Mouse (Mus musculus): ENCODE data around the gene Trmo. TPM values are rescaled to one million over a fixed set of nuclear protein-coding genes. Genes with fewer than 3 reads are reported as not detected.

The Trmo gene
- polyA plus RNA-seq, 1 experiment from 2014 or later, result 10.0 TPM

DNA sequence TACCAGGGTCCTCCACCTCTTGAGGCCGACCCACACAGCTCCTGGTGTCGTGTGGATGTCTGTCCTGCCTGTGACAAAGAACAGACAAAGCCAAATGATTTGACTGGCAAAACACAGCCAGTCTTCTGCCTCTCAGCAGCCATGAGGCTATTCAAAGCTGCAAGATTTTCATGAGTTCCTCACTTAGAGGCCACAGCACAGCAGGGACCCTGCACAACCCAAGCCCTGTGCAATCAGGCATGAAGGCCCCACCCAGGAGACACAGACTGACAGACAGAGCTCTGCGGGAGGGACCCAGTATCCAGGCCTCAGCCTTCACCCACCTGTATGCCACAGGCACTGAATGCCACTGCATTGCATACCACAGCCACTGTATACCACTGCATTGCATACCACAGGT, 60.3 kb downstream of the Trmo start:
- H3K4me2 ChIP-seq, result no peak overlapping the region
- H3K9me3 ChIP-seq, result no peaks in the 10 kb centered on the region
- 58% methylated on average over 3 of the region's 3 CpGs for WGBS
- H3K36me3 ChIP-seq, result no peaks in the 10 kb centered on the region
- H3K27ac ChIP-seq, result no peak overlapping the region
- ATAC-seq (ENCODE audit: insufficient read depth, low FRiP score, low read depth), result no peak
- H3K4me3 ChIP-seq (replicated peaks), result no peak overlapping the region
- H3K9ac ChIP-seq, result no peak overlapping the region
- no peaks in the 10 kb centered on the region for H3K4me1 ChIP-seq
- H3K27me3 ChIP-seq (replicated peaks), result no peaks in the 10 kb centered on the region

Other genes starting within 250 kb of the Trmo start
- gene Xpa, start 193.1 kb downstream of the Trmo start, polyA plus RNA-seq (2015; fragmentation: Nextera tagmentation; extraction: Ambion mirVana), result 21.7 and 23.7 TPM in 2 replicates
- gene Foxe1, start 45.8 kb downstream of the Trmo start, polyA plus RNA-seq (2015; fragmentation: Nextera tagmentation; extraction: Ambion mirVana), result 0.54 and 0.71 TPM in 2 replicates
- 13.2 and 31.5 TPM in 2 replicates for gene Hemgn, start 24.1 kb upstream of the Trmo start, polyA plus RNA-seq (2015; fragmentation: Nextera tagmentation; extraction: Ambion mirVana)
- 259 and 284 TPM in 2 replicates for gene Anp32b, start 61.5 kb upstream of the Trmo start, polyA plus RNA-seq (2015; fragmentation: Nextera tagmentation; extraction: Ambion mirVana)
- 88.6 and 96.7 TPM in 2 replicates for gene Nans, start 99.8 kb upstream of the Trmo start, polyA plus RNA-seq (2015; fragmentation: Nextera tagmentation; extraction: Ambion mirVana)
- gene Trim14, start 146.7 kb upstream of the Trmo start, polyA plus RNA-seq (2015; fragmentation: Nextera tagmentation; extraction: Ambion mirVana), result 5.2 and 5.3 TPM in 2 replicates
- 20.4 and 29.1 TPM in 2 replicates for gene Coro2a, start 212.8 kb upstream of the Trmo start, polyA plus RNA-seq (2015; fragmentation: Nextera tagmentation; extraction: Ambion mirVana)

Data from stomach, embryonic 15.5 days (tissue).